Mouse (Mus musculus) erythroid progenitor cell, adult 5-6 weeks (primary cell): ENCODE measurements around the gene Sema5a. TPM values are rescaled to one million over a fixed set of nuclear protein-coding genes. Genes with fewer than 3 reads are reported as not detected.
"Not testable (repeated sequence)": the region's sequence is repeated elsewhere in the genome, so short reads cannot be mapped to it uniquely, and the experiment has no call there.

Source experiments
- ATAC-seq: replicated peaks from 2 replicates; pipeline ENCODE4 v1.8.0; 2016; ENCODE audit warnings: moderate number of reproducible peaks, mild to moderate bottlenecking, moderate TSS enrichment, inconsistent platforms; ENCODE audit not compliant: poor library complexity, low FRiP score, severe bottlenecking
- total RNA-seq, 2 experiments: library from RNA; stranded (forward) in 1 of 2; stranded (reverse) in 1 of 2; fragments of 150-400 nt in 1 of 2; fragments of 186-747, 209-891 nt in 1 of 2; gene quantifications; 2 replicates each; pipeline versions ENCODE4 v1.2.3 to v1.2.4; 2015 to 2017; ENCODE audit warnings: low replicate concordance in 2 of 2

The Sema5a gene
- not detected in 2 replicates for total RNA-seq (2015; ENCODE audit: low replicate concordance)
- not detected in 2 replicates for total RNA-seq (2017; ENCODE audit: low replicate concordance)

DNA sequence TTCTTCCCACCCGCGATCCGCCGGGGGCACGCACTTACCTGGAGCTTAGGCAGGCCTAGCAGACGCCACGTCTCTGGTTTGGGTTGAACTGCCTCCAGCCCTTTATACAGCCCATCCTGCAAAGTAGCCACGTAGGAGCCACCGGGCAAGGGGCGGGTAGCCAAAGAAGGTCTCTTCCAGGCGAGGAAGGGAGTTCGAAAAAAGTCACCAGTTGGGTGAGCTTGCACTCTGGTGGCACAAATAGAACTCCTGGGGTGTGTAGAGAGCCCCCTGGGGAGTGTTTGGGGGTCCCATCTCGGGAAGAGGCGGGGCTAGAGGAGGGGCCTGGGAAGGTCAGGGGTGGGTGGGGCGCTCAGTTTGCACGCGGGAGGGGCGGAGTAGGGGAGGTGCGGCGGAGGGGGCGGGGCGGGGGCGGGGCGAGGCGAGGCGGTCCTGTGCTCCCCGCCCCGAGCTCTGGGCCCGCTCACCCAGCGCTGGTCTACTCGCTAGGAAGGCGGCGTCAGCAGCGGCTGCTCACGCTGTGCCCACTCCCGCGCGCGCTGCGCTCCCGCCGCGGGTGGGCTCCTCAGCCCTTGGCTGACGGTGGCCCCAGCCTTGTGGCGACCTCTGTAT lies at the start of gene Sema5a:
TSS of gene Sema5a (plus strand) at position 467 of the 612 bp plus-strand sequence.
- no peak for ATAC-seq

DNA sequence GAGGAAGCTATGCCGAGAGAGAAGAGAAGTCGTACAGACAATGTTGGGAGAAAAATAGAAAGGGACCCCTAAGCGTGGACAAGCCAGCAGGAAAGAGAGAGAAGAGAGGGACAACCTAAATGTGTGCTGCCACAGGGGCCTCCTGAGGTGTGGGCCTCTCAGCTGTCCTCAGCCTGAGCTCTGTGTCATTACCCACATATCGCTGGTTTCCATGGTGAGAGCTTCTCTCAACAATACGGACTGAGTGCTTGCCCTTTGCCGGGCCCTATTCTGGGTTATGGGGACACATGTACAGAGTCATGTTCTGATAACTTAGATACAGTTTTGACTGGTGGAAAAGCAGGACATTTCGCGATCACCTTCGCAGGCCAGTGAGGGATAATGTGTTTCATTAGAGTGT lies 46.5 kb upstream of the Sema5a start:
- ATAC-seq = no peak

DNA sequence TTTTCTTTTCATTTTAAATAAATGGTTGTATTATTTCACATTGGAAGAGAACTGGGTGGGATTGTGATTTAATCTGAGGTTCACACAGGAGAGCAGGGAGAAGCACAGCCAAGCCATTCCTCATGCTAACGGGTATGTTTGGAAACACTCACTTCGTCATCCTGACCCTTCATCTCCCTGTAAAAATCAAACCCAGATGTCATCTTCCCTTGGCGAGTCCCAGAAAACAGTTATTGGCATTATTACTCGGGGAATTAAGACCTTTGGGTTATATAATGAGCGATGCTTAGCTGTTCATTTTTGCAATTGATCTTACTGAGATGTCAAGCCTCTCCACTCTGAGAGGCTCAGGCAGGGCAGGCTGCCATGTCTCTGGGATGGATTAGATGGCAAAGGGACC lies 46.0 kb upstream of the Sema5a start:
- no peak for ATAC-seq

DNA sequence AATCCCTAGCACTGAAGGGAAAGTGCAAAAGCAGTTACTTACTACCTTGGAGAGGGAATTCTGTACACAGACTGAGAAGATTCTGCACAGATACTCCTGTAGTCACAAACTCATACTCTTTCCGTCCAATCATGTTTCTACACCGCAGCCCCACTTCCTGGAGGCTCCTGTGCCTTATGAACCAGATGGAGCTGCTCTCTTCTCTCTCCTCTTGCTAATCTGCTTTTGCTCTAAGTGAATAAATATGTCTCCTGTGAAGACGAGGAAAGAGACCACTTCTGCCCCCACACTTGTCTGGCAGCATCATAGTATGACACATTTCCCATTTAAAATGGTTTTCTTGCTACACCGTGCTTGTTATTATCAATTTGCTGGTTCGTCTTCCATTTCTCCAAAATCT lies 41.4 kb upstream of the Sema5a start:
- ATAC-seq = no peak

DNA sequence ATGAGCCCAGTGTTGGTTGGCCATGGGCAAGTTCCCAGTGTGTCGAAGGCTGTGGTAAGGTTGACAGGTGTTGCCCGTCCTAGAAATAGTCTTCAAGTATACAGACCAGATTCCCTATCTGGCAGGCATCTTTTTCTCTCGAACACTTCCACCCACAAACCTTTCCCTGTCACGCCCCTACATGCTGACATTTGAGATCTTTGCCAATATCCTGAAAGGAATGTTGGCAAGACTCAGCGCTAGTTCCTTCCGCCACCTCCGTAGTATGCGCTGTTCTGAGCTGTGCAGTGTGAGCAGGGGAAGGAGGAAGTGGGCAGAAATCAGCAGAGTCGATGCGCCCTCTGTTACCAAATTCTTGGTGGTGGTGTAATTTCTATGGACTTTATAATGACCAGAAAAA lies 39.7 kb upstream of the Sema5a start:
- ATAC-seq = no peak

DNA sequence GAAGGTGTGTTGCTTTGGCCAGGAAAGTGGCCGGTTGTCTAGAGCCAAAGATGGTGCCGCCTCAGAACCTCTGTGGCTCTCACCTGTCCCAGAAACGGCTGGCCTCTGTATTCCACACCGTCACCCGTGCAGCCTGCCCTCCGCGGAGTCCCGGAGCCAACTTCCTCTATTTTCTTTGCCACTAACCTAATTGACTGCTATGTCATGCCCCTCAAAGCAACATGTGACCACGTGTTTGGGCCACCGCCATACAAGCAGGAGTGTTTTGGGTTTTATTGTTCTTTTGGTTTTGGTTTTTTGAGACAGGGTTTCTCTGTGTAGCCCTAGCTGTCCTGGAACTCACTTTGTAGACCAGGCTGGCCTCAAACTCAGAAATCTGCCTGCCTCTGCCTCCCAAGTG lies 29.9 kb upstream of the Sema5a start:
- ATAC-seq = not testable (repeated sequence)

DNA sequence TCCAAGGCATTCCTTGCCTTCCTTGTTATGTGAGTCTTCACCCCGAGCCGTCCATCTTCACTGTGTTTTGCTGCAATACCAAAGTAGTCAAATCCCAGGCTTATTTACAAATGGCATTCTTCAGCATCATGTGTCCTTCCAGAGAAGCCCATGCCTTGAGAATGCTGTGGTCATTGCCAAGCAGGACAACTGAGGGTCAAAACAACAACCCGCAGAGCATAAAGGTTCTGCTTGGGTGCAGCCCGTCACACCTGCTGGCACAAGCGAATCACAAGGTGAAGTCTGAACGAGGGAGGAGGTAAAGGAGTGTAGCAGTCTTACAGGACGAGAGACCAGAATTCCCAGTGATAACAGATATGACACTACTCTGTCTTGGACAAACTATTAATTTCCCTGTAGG lies 21.6 kb upstream of the Sema5a start:
- ATAC-seq = no peak

DNA sequence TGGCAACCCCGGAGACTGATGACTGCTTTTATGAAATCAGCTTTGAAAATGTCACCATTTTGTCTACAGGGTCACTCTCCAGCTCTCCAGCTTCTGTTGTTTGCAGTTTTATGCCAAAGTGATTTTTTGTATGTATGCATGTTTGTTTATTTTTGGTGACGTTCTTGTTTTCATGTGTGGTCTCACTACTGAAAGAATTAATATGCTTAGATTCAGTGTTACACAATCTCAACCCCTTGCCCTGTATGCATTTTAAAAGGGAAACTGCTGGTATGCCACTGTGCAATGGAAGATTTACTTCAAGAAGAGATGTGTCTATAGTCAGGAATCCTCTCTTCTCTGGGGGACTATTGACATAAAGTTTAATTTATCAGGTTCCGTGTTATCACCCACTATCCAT lies 19.2 kb upstream of the Sema5a start:
- no peak for ATAC-seq

DNA sequence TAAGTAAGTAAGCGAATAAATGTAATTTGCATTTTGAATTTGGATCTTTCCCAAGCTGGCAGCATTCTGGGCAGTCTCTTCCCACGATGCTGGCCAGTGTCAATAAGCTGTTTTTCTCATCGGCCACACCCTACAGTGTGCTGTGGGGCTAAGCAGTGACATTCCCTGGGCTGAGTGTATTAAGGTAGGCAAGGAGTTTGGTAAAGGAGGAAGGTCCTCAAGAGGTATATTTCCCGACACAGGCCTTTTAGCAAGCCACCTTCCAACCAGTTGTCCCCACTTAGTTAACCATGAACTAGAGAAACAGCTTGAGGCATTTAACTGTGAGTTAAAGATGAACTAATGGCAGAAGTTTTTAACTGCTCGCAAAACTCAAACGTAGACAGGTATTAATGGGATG lies 18.2 kb upstream of the Sema5a start:
- ATAC-seq = no peak

DNA sequence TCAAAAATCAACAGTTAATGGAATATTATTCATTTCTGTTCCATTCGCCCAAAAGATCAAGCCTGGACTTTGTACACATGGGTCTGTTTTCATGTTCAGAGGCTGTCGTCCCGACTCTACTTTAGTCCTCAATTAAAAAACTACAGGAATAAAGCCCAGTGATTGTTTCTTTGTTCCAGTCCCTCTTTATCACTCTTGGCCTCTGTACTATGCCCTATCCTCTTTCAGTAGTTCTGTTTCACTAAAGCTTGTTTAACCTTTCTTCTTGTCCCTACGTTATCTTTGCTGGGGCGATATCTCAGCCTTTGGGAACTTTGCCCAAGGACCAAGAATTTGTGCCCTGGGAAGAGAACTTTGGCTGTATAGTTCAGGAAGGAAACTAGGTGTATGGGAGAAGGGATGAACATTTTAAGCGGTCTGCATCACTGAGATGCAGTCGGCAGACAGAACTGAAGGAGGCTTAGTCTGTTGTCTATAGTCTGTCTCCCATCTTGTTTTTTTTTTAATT lies 17.7 kb upstream of the Sema5a start:
- ATAC-seq = no peak

DNA sequence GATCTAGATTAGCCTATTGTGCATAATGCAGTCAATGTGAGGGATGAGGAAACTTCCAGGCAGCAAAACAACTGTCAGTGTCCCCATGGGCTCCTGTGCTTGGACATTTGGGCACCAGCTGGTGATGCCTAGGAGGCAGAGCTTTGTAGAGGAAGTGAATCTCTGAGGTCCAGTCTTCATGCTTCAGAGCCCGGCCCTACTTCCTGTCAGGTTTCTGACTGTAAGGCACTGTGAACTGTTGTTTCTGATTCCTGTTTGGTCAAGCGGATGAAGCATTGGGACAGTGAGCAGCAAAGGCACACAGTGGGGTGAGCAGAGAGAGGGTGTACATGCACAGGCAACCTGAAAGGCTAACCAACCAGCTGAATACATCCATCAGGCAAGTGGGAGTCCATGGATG lies 14.5 kb upstream of the Sema5a start:
- no peak for ATAC-seq

DNA sequence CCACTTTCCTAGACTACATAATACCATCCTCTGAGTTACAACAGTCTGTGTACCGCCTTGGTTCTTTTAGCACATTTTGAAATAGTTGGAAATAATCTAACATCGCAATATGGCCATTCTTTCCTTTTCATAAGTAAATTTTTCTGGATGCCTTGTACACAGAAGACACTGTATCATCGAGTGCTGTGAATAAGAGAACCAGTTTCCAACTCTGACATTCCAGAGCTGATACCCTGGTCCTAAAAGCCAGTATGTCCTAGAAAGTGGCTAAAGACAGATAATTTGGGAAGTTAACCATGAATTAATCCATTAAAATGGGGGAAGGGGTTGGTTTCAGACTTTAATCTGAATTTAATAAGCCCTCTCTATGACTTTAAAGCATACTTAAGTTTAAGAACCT lies 12.4 kb upstream of the Sema5a start:
- ATAC-seq = no peak

DNA sequence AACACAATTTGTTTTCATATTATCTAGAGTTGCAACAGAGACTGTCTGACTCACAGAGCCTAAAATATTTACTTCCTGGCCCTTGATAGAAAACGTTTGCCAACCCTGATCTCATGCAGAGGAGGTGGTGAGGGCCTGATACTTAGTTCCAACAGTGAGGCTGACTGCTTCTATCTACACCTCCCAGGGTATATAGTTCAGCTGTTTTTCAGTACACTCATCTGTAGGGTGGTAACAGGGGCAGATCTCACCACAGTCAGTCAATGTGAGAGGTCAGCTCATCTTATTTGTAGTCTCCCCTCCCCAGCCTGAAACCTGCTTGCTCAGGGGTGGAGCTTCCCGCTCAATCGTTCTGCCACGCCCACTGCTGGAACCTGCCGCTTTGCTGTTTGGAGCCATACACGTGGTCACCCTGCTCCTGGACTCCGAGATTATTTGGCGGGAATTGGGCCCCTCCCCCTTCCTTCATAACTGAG lies 11.9 kb upstream of the Sema5a start:
- ATAC-seq = not testable (repeated sequence)

DNA sequence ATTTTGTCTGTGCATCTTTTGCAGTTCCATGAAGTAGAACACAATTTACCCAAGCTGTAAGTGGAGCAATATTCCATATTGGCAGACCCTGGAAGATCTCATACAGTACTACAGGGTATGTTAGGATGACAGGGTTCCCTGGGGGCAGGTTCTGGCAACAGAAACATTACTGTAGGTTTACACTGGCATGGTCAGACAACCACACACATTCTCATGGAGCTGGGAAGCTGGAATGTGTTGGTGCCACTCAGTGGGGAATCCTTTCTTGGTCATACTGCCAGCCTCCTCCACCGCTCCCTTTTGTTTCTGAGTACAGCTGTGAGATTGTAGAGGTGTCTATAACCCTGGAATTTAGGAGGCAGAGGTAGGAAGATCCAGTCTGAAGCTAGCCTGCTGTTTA lies 11.2 kb upstream of the Sema5a start:
- ATAC-seq = no peak

DNA sequence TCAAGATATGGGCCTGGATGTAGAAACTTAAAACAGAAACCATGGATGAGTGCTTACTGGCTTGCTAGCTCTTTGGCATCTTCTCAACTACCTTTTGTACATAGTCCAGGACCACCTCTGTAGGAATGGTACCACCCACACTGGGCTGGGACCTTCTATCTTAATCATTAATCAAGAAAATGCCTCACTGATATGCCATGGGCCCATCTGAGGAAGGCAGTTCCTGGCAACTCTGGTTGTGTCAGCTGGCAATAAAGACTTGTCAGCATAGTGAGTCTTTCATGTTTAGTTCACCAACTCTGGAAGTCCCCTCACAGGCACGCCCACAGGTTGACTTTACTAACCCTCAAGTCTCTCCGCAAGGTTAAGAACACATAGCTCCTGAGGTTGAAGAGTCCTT lies 5.5 kb upstream of the Sema5a start:
- no peak for ATAC-seq

DNA sequence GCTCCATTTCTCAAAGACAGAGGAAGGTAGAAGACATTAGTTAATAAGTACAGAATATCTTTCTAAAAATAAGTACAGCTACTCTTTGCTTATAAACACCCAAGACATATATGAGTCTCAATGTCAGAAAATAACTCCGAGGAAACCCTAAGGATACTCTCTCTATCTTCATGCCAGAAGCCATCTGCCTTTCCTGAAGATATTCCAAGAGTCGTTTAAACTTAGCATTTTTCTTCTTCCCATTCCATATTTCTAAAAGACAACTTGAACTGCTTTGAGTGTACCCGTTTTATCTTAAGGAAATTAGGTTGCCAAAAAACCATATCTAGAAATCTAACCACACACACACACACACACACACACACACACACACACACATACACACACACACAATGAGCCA lies 4.5 kb upstream of the Sema5a start:
- no peak for ATAC-seq

DNA sequence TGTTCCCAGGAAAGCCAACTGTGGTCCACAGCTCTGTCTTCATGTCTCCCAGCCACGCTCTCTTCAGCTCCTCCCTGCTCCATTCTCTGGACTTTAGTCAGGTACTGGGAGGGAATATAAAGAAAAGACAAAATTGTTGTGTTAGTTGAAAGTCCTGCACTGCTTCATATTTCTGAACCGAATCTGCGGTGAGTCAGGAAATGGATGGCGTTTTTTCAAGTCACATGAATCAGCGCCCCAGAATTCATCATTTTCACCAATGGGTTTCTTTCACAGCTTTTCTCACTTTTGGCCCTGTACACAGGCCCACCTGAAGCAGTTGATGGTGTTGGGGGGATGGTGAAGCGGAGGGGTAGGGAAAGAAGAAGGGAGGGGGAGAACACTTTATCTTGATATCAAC lies 2.9 kb upstream of the Sema5a start:
- ATAC-seq = no peak

DNA sequence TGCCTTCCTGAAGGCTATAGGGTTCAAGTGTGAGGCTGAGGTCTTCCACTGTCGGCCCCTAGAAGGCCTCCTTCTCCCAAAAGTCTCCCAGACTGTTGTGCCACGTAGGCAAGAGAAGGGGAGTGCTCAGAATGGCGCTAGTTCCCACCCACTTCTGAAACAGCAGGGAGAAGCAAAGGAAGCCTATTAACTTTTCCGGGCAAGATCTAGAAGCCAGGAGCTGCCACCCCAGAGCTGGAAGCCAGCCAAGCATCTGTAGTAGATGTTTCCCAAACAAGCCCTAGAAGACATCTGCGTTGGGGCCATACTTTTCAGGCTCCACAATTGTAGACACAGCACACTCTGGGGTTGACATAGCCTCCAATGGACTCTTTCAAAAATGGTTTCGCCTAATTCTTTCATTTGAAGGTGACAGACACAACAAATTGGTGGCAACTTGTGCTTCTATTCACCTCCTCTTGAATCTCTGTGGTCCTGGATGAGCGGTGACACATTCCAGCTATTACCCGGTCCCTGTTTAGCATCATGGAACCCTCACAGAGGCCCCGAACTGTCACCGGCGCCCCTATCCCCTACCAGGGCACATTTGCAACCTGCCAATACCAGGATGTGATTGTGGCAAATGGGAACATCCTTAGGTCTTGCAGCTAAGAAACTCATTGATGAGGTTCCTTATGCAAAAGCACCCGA lies 1.4 kb upstream of the Sema5a start:
- no peak for ATAC-seq

DNA sequence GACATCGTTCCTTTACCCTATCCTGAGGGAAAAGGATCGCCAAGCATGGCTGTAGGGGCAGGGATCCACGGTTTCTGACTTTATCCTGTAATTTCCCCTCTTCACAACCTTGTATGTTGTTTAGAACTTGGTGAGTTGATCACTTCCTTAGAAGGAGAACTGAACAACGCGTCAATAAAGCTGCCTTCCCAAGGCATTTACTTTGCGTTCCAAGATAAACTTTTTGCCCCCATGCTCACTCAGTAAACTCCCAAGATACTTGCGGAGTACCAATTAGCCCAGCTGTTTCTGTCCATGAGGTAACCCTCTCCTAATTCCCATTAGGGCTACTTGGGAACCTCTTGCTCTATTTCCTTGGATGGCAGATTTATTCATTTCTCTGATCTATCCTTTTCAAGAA lies 786 bp upstream of the Sema5a start:
- no peak for ATAC-seq

DNA sequence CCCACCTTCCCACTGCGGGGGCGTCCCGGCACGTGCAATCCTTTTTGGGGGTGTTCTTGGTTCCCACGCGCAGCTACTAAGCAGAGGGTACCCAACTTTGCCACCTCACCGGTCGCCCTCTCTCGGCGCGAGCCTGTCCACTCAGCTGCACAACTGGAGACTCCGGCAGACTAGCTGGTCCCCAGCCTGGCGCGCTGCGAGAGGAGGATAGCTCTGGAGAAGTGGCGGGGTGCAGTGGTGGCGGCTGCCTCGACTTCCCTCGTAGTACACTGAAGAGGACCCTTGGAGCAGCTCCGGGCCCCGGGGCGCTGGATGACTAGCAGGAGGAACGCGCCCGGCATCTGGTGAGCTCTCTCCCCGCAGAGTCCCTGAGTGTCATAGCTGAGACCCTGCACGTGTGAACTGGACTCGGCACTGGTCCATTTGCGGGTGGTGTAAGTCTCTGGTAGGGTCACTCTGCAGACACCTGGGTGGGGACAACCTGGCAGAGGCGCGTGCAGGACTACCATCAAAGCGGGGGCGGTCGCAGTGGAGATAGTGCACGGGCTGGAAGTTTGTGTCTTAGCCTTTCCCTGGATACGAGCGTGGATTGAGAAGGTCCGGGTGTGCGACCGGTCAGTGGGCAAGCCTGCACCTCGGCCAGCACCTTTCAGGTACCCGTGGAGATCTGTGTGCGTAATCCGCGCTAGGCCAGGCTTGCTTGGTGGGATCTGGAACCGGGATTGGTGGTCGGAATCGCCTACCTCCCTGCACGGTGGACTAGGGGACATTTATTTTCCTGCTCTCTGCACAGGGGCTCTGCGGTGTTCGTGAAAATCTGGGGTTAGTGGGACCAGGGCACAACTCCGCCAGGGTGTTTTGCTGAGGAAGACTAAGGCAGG lies 586 bp downstream of the Sema5a start:
- ATAC-seq = no peak
